Mouse (Mus musculus) right cerebral cortex, postnatal 14 days (tissue): ENCODE results near the gene Rpl9-ps6.
A peak's percentile ranks its signal among the peaks of the same experiment; 100 is the strongest.

Source experiments
- DNase-seq: peaks from one replicate; pipeline ENCODE4 v3.0.0; 2022

Rpl9-ps6 gene

GRCm38 (mm10) chr19:32466478-32466877, at the start of gene Rpl9-ps6:
Rpl9-ps6 (minus strand) TSS chr19:32466578.
- no peak for DNase-seq

- no peak for DNase-seq
Measured at GRCm38 (mm10) chr19:32512518-32512917, 46.1 kb upstream of the Rpl9-ps6 start.

- DNase-seq: no peak
Measured at GRCm38 (mm10) chr19:32510962-32511361, 44.6 kb upstream of the Rpl9-ps6 start.

- no peak for DNase-seq
Measured at GRCm38 (mm10) chr19:32510267-32510666, 43.9 kb upstream of the Rpl9-ps6 start.

- DNase-seq: no peak
Measured at GRCm38 (mm10) chr19:32507526-32507925, 41.1 kb upstream of the Rpl9-ps6 start.

- DNase-seq: no peak
Measured at GRCm38 (mm10) chr19:32507100-32507499, 40.7 kb upstream of the Rpl9-ps6 start.

- no peak for DNase-seq
Measured at GRCm38 (mm10) chr19:32506514-32506913, 40.1 kb upstream of the Rpl9-ps6 start.

GRCm38 (mm10) chr19:32506081-32506480, 39.7 kb upstream of the Rpl9-ps6 start:
- DNase-seq: no peak

GRCm38 (mm10) chr19:32501414-32501813, 35.0 kb upstream of the Rpl9-ps6 start:
- no peak for DNase-seq

GRCm38 (mm10) chr19:32498002-32498401, 31.6 kb upstream of the Rpl9-ps6 start:
- DNase-seq: no peak

- no peak for DNase-seq
Measured at GRCm38 (mm10) chr19:32497411-32497810, 31.0 kb upstream of the Rpl9-ps6 start.

- no peak for DNase-seq
Measured at GRCm38 (mm10) chr19:32495034-32495433, 28.7 kb upstream of the Rpl9-ps6 start.

GRCm38 (mm10) chr19:32494611-32495010, 28.2 kb upstream of the Rpl9-ps6 start:
- DNase-seq: no peak

GRCm38 (mm10) chr19:32493471-32493870, 27.1 kb upstream of the Rpl9-ps6 start:
- DNase-seq: no peak

- DNase-seq: no peak
Measured at GRCm38 (mm10) chr19:32492981-32493380, 26.6 kb upstream of the Rpl9-ps6 start.

- no peak for DNase-seq
Measured at GRCm38 (mm10) chr19:32492339-32492738, 26.0 kb upstream of the Rpl9-ps6 start.

- no peak for DNase-seq
Measured at GRCm38 (mm10) chr19:32490976-32491375, 24.6 kb upstream of the Rpl9-ps6 start.

GRCm38 (mm10) chr19:32489166-32489895, 23.0 kb upstream of the Rpl9-ps6 start:
- no peak for DNase-seq

- DNase-seq: no peak
Measured at GRCm38 (mm10) chr19:32487595-32488255, 21.3 kb upstream of the Rpl9-ps6 start.

GRCm38 (mm10) chr19:32486106-32486724, 19.8 kb upstream of the Rpl9-ps6 start:
- DNase-seq: peak; percentile 57

GRCm38 (mm10) chr19:32485681-32486105, 19.3 kb upstream of the Rpl9-ps6 start, which contains the start of gene Minpp1:
Minpp1 (plus strand) TSS chr19:32485769.
- peak; percentile 88 for DNase-seq

- no peak for DNase-seq
Measured at GRCm38 (mm10) chr19:32484941-32485660, 18.7 kb upstream of the Rpl9-ps6 start.

- no peak for DNase-seq
Measured at GRCm38 (mm10) chr19:32481511-32481910, 15.1 kb upstream of the Rpl9-ps6 start.
